Mouse (Mus musculus) kidney, embryonic 15.5 days (tissue): ENCODE results near the gene Zfp648. TPM values are rescaled to one million over a fixed set of nuclear protein-coding genes. Genes with fewer than 3 reads are reported as not detected.

ENCODE experiments used
- ATAC-seq: fragments of 200-750 bp; cut with Nextera tagmentation; replicated peaks from 2 replicates; pipeline ENCODE4 v1.8.0; 2017; ENCODE audit warnings: moderate TSS enrichment; ENCODE audit not compliant: low FRiP score
- H3K27ac ChIP-seq: fragments of 300-500 bp; sonication (generic); 2 replicates; pipeline ENCODE4 v1.5.1; 2015; ENCODE audit warnings: mild to moderate bottlenecking, inconsistent platforms
- H3K27me3 ChIP-seq: fragments of 300-500 bp; sonication (generic); 2 replicates; pipeline ENCODE4 v1.6.1; 2015; ENCODE audit warnings: inconsistent platforms
- H3K36me3 ChIP-seq: fragments of 300-500 bp; sonication (generic); 2 replicates; pipeline ENCODE4 v1.6.1; 2015; ENCODE audit warnings: inconsistent platforms
- H3K4me1 ChIP-seq: fragments of 300-500 bp; sonication (generic); 2 replicates; pipeline ENCODE4 v1.6.1; 2015; ENCODE audit warnings: inconsistent platforms
- H3K4me2 ChIP-seq: fragments of 300-500 bp; sonication (generic); 2 replicates; pipeline ENCODE4 v1.6.1; 2015; ENCODE audit warnings: moderate library complexity, mild to moderate bottlenecking, inconsistent platforms
- H3K4me3 ChIP-seq: fragments of 300-500 bp; sonication (generic); replicated peaks from 2 replicates; pipeline ENCODE4 v1.5.1; 2015; ENCODE audit warnings: mild to moderate bottlenecking, inconsistent platforms
- H3K9ac ChIP-seq: fragments of 300-500 bp; sonication (generic); 2 replicates; pipeline ENCODE4 v1.6.1; 2015; ENCODE audit warnings: mild to moderate bottlenecking, inconsistent platforms
- H3K9me3 ChIP-seq: fragments of 300-500 bp; sonication (generic); replicated peaks from 2 replicates; pipeline ENCODE4 v1.6.1; 2016; ENCODE audit warnings: inconsistent platforms
- WGBS: fragments of 180-500 bp; shearing (Covaris S2); methylation state at CpG from one replicate; pipeline ENCODE4 v1.1.7; 2015; ENCODE audit warnings: mixed read lengths; 5-methylcytosine and 5-hydroxymethylcytosine counted together
- polyA plus RNA-seq: library from polyadenylated mRNA; unstranded; fragments of >200 nt; fragmentation: Nextera tagmentation; extraction: Ambion mirVana; gene quantifications from 2 replicates; pipeline ENCODE4 v1.2.1, GENCODE M21; 2015

Gene Zfp648
- polyA plus RNA-seq, 1 experiment from 2014 or later, result 0.26 TPM

DNA sequence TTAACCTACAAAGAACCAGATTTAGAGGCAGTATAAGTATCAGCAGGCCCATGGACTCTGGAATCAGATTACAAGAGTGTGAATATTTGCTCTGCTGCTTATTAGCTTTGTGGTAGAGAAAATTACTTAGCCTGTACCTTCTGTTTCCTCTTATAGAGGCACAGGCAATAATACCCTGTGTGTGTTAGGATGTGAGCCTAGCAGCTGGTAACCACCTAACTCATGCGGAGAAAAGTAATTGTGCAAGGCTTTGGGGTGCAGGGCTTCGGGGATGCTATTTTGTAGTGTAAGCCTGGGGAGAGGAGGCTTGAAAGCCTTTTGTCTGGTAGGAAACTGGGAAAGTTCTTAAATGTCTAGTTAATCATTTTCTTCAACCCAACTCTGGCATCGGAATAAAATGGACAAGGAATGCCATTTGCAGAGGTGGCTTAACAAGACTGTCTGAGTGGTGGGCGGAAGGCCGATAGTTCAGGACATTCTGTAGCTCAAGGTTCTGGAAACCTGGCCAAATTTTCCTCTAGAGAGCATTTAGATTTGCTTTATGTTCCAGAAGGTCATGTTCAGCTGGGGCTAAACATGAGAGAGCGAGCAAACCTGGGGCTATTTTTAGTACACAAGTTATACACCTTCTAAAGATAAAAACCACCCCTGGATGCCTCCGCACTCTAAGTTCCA is 17.8 kb upstream of the Zfp648 start:
- no peaks in the 10 kb centered on the region for H3K27me3 ChIP-seq
- H3K4me2 ChIP-seq, result no peak overlapping the region
- H3K9me3 ChIP-seq, result no peaks in the 10 kb centered on the region
- H3K36me3 ChIP-seq, result no peaks in the 10 kb centered on the region
- peaks cover 7% of the 10 kb centered on the region; the same call in 1 of the 2 replicates for H3K4me1 ChIP-seq
- no peak for ATAC-seq
- no peak overlapping the region for H3K9ac ChIP-seq
- WGBS, result 70% methylated on average over 7 of the region's 7 CpGs
- peak overlapping the region; percentile 73 for H3K27ac ChIP-seq
- no peak overlapping the region for H3K4me3 ChIP-seq

DNA sequence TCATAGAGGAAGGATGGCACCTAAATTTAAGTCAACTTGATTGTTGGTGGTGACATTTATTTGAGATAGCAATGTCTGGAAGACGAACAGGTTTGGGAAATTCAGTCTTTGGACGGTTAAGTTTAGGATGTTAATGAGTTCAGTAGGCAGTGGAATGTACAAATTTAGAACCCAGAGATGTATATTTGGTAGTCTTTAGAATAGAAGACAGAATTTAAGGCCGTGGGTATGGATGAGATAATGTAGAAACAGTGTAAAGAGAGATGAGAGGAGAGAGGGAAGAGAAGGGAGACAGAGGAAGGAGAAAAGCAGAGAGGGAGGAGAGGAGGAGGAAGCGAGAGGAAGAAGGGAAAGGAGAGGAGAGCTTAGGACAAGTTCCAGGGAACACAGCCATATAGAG is 12.8 kb upstream of the Zfp648 start:
- H3K9me3 ChIP-seq, result no peaks in the 10 kb centered on the region
- no peak overlapping the region for H3K27ac ChIP-seq
- H3K9ac ChIP-seq, result no peak overlapping the region
- H3K27me3 ChIP-seq, result no peaks in the 10 kb centered on the region
- WGBS, result 80% methylated on average over 4 of the region's 4 CpGs
- H3K4me1 ChIP-seq, result 0 out of 2 replicates have a peak, but pooled peaks cover 5% of the 10 kb centered on the region
- H3K36me3 ChIP-seq, result no peaks in the 10 kb centered on the region
- no peak overlapping the region for H3K4me3 ChIP-seq
- no peak overlapping the region for H3K4me2 ChIP-seq
- ATAC-seq, result no peak

DNA sequence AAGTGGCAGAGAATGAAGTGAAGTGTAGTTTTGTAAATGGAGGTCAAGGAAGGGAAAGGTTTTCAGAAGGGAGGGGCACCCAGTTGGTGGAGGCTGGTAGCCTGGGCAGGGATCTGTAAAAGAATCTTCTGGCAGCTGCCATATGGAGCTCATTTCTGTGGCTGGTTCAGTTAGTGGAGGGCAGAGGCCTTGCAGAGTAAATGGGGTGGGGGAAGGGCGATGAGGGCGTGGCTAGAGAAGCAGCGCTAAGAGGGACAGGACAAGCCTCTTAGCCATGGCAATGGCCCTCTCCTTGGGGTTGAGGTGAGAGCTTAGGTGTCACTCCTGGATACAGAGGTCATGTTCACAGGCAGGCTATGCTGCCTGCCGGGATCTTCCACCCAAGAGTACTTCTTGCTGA is 12.4 kb upstream of the Zfp648 start:
- H3K27me3 ChIP-seq, result no peaks in the 10 kb centered on the region
- no peaks in the 10 kb centered on the region for H3K36me3 ChIP-seq
- no peaks in the 10 kb centered on the region for H3K9me3 ChIP-seq
- no peak overlapping the region for H3K27ac ChIP-seq
- 40% methylated on average over 4 of the region's 4 CpGs for WGBS
- no peak overlapping the region for H3K4me2 ChIP-seq
- 0 out of 2 replicates have a peak, but pooled peaks cover 5% of the 10 kb centered on the region for H3K4me1 ChIP-seq
- H3K9ac ChIP-seq, result no peak overlapping the region
- H3K4me3 ChIP-seq, result no peak overlapping the region
- ATAC-seq, result 0 out of 2 replicates have a peak, but pooled peaks have one; percentile 8

DNA sequence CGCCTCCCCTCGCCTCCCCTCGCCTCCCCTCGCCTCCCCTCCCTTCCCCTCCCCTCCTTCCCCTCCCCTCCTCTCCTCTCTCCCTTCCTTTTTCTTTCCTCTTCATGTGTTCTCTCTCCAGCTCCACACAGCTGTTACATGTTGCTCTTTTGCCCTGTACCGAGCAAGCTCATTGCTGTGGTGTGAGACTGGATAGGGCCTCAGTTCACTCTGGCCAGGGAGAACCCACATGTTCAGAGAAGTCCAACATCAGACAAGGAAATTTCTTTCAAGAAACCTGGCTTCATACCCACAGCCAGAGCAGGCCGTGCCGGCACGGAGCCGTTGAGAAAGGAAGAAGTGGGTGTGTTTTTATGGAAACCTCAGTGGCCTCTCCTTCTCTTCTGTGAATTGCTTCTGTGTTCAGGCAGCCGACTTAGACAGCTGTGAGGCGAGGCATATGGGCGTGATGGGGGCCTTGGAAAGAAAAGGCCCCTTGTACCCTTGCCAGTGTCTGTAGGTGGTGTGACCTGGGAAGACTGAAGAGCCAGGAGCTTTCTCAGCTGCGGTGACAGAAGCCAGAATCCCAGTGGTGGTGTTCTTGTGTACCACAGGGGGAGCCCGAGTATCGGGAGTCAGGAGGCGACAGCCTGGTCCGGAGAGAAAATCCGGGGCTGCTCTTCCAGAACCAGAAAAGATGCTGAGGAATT is 11.0 kb upstream of the Zfp648 start:
- no peaks in the 10 kb centered on the region for H3K36me3 ChIP-seq
- H3K27ac ChIP-seq, result no peak overlapping the region
- 66% methylated on average over 15 of the region's 18 CpGs for WGBS
- 0 out of 2 replicates have a peak, but pooled peaks cover 5% of the 10 kb centered on the region for H3K4me1 ChIP-seq
- H3K4me2 ChIP-seq, result no peak overlapping the region
- no peak overlapping the region for H3K9ac ChIP-seq
- no peak for ATAC-seq
- H3K27me3 ChIP-seq, result no peaks in the 10 kb centered on the region
- H3K4me3 ChIP-seq, result no peak overlapping the region
- no peaks in the 10 kb centered on the region for H3K9me3 ChIP-seq

DNA sequence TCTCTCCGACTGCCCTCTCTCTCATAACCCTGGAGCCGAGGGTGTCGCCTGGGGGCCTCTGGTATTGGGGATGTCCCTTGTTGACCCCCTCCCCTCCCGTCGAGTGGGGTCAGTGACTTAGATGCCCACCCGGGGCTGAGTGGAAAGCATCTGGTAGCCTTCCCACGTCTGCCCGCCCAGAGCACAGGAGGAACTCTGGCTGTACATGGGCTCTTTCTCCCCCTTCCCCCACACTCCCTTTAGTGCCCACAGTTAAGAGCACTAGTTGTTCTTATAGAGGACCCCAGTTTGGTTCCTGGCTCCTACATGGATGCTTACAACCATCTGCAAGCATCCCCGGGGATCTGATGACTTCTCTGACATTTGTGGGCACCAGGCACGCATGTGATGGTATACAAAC is 2.1 kb upstream of the Zfp648 start:
- Histone ChIP-seq H3K4me1 (peaks cover 14% of the 10 kb centered on the region), H3K27ac (no peak overlapping the region), H3K36me3 (no peaks in the 10 kb centered on the region), H3K4me2 (no peak overlapping the region), H3K27me3 (peaks cover 10% of the 10 kb centered on the region), H3K9me3 (no peaks in the 10 kb centered on the region), H3K4me3 (no peak overlapping the region), H3K9ac (no peak overlapping the region)
- ATAC-seq, result no peak
- 86% methylated on average over 10 of the region's 10 CpGs for WGBS

DNA sequence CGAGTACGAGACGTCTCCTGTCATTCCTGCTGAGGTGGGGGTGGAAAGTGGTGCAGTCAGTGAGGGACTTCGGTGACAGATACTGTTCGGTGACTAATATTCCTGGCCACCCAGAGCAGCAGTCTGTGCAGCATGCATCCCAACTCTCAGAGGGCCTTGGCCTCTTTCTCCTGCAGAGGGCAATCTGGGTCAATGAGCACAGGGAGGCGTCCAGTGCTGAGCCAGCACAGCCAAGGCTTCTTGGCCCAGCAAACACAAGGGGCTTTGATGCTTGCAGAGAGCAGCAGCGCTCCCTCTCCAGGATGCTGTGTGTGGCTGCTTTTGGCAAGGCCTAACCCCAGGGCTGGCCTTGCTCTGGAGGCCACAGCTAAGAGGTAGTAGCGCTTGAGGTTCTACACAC is 1.6 kb downstream of the Zfp648 start:
- ATAC-seq, result peak; percentile 16; the same call in 1 of the 2 replicates
- no peak overlapping the region for H3K4me2 ChIP-seq
- peaks cover 38% of the 10 kb centered on the region for H3K27me3 ChIP-seq
- H3K4me1 ChIP-seq, result peaks cover 25% of the 10 kb centered on the region
- H3K4me3 ChIP-seq, result no peak overlapping the region
- no peak overlapping the region for H3K27ac ChIP-seq
- no peaks in the 10 kb centered on the region for H3K36me3 ChIP-seq
- no peaks in the 10 kb centered on the region for H3K9me3 ChIP-seq
- no peak overlapping the region for H3K9ac ChIP-seq
- 50% methylated on average over 8 of the region's 8 CpGs for WGBS

DNA sequence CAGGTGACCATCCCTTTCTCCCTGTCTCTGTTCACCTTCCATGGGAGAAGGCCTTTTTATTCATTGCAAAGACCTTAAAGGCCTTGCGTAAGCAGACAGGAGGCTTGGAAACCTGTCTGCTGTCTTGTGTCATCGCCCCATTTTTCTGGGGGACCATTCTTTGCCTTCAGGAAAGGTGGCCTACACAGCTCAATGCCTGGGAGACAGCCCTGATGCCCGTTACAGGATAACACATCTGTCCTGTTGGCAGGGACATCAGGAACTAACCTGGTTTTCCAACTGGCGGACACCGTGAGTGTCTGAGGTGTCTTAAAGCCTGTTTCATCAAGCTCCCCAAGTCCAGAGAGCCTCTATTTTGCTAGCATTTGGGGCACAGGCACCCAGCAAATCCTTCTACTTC is 2.4 kb downstream of the Zfp648 start:
- H3K4me2 ChIP-seq, result no peak overlapping the region
- no peaks in the 10 kb centered on the region for H3K9me3 ChIP-seq
- no peak for ATAC-seq
- no peak overlapping the region for H3K9ac ChIP-seq
- WGBS, result 94% methylated on average over 5 of the region's 5 CpGs
- H3K27me3 ChIP-seq, result peaks cover 38% of the 10 kb centered on the region
- peaks cover 25% of the 10 kb centered on the region for H3K4me1 ChIP-seq
- no peak overlapping the region for H3K27ac ChIP-seq
- H3K4me3 ChIP-seq, result no peak overlapping the region
- no peaks in the 10 kb centered on the region for H3K36me3 ChIP-seq

DNA sequence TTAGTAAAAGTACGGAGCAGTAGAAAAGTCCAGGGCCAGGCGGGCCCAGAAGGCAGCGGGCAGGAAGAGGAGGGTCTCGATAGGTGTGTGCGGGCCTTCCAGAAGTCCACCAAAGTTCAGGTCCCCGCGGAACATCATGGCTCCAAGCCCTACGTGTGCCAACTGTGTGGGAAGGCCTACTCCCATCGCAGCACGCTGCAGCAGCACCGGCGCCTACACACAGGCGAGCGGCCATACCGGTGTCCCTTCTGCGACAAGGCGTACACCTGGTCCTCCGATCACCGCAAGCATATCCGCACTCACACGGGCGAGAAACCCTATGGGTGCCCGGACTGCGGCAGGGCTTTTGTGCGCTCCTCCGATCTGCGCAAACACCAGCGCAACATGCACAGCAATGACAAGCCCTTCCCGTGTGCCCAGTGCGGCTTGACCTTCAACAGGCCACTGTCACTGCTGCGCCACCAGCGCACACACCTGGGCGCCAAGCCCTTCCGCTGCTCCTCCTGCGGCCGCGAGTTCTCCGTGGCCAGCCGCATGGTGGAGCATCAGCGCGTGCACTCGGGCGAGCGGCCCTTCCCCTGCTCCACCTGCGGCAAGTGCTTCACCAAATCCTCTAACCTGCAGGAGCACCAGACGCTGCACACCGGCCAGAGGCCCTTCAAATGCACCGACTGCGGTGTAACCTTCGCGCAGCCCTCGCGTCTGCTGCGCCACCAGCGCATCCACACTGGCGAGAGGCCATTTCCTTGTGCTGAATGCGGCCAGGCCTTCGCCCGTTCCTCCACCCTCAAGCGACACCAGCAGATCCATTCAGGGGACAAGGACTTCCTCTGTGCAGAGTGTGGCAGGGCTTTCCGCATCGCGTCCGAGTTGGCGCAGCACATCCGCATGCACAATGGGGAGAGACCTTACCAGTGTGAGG is 3.9 kb downstream of the Zfp648 start:
- Histone ChIP-seq H3K4me2 (peak overlapping the region; percentile 61), H3K4me3 (peak overlapping the region; percentile 34), H3K36me3 (no peaks in the 10 kb centered on the region), H3K27ac (no peak overlapping the region), H3K9me3 (no peaks in the 10 kb centered on the region), H3K4me1 (peaks cover 25% of the 10 kb centered on the region), H3K27me3 (peaks cover 38% of the 10 kb centered on the region), H3K9ac (no peak overlapping the region)
- 9% methylated on average over 66 of the region's 66 CpGs for WGBS
- ATAC-seq, result 0 out of 2 replicates have a peak, but pooled peaks have one; percentile 20

DNA sequence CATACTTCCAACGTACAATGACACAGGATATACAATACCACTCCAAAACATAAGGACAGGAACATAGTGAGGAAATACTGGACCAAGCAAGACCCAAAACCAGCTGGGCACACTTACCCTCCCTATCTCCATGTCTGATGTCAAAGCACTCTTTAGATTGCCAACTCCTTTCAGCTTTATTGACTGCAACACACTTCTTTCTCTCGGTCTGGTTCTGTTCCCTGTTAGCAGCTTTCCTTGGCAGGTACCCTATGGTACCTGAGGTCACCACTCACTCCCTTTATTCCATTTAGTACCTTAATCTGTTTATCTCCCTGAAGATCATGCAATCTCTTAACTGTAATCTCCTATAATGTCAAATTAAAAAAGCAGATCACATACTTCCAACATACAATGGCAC is 19.0 kb downstream of the Zfp648 start:
- H3K4me2 ChIP-seq, result no peak overlapping the region
- ATAC-seq, result no peak
- no peaks in the 10 kb centered on the region for H3K9me3 ChIP-seq
- H3K4me1 ChIP-seq, result no peaks in the 10 kb centered on the region
- 89% methylated on average over 2 of the region's 2 CpGs for WGBS
- H3K27ac ChIP-seq, result no peak overlapping the region
- no peak overlapping the region for H3K9ac ChIP-seq
- no peak overlapping the region for H3K4me3 ChIP-seq
- no peaks in the 10 kb centered on the region for H3K27me3 ChIP-seq
- no peaks in the 10 kb centered on the region for H3K36me3 ChIP-seq

DNA sequence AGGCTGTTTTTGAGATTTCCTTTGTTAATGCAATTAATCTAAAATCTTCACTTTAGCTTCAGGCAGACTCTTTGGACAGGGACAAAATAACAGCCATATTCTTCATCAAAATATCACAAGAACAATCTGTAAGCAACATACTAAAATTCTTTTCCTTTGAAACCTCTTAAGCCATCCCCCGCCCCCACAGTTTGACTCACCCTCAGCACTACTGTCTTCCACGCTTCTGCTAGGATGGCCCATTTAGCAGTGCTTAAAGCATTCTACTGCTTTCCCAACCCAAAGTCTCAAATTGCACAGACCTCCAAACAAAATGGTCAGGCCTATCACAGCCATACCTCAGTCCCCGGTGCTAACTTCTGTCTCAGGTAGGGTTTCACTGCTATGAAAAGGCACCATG is 19.6 kb downstream of the Zfp648 start:
- Histone ChIP-seq H3K9me3 (no peaks in the 10 kb centered on the region), H3K4me1 (no peaks in the 10 kb centered on the region), H3K27ac (no peak overlapping the region), H3K9ac (no peak overlapping the region), H3K4me3 (no peak overlapping the region), H3K27me3 (no peaks in the 10 kb centered on the region), H3K4me2 (no peak overlapping the region), H3K36me3 (no peaks in the 10 kb centered on the region)
- 90% methylated on average over 3 of the region's 3 CpGs for WGBS
- ATAC-seq, result no peak

DNA sequence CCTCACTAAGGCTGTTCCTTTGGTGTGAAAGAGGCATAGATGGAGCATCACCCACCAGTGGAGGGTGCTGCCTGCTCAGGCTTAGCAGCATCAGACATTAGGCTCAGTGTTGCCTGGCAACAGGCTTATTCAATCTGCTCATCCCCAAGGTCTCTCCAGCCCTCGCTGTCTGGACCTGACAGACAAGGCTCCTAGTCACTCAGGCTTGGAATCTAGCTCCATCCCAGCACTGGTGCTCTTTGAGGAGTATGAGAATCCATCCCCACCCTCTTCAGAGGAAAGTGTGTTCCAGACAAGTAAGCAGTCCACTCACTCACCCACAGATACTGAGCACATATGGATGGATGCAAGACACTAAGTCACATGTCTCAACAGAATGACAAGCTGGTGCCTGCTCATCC is 22.8 kb downstream of the Zfp648 start:
- H3K4me3 ChIP-seq, result no peak overlapping the region
- H3K27me3 ChIP-seq, result no peaks in the 10 kb centered on the region
- H3K36me3 ChIP-seq, result no peaks in the 10 kb centered on the region
- H3K9ac ChIP-seq, result no peak overlapping the region
- WGBS, result 52% methylated on average over 1 of the region's 1 CpGs
- H3K4me2 ChIP-seq, result no peak overlapping the region
- no peak for ATAC-seq
- H3K4me1 ChIP-seq, result no peaks in the 10 kb centered on the region
- no peaks in the 10 kb centered on the region for H3K9me3 ChIP-seq
- no peak overlapping the region for H3K27ac ChIP-seq

DNA sequence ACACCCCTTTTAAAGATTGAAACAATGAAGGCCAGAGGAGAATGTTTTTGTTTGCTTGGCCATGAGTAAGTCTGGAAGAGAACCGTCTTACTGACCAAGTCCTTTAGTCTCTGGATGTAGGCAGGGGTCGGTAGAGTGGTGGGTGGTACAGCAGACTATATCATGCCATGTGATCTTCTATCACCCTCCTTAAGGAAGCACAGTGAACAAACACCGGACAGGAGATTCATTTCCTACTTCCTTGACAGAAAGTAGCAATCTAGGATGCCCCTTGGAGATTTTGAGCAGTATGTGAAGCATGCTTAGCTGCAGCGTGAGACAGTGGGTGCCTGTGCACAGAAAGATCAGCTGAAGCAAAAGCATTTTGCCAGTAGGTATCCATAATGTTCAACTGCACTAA is 31.6 kb downstream of the Zfp648 start:
- Histone ChIP-seq H3K4me3 (no peak overlapping the region), H3K9ac (no peak overlapping the region), H3K27ac (no peak overlapping the region), H3K27me3 (no peaks in the 10 kb centered on the region), H3K9me3 (no peaks in the 10 kb centered on the region), H3K36me3 (no peaks in the 10 kb centered on the region), H3K4me2 (no peak overlapping the region), H3K4me1 (no peaks in the 10 kb centered on the region)
- ATAC-seq, result no peak
- 73% methylated on average over 4 of the region's 4 CpGs for WGBS
